Mouse (Mus musculus): ENCODE data around the gene Mob3a.

DNA sequence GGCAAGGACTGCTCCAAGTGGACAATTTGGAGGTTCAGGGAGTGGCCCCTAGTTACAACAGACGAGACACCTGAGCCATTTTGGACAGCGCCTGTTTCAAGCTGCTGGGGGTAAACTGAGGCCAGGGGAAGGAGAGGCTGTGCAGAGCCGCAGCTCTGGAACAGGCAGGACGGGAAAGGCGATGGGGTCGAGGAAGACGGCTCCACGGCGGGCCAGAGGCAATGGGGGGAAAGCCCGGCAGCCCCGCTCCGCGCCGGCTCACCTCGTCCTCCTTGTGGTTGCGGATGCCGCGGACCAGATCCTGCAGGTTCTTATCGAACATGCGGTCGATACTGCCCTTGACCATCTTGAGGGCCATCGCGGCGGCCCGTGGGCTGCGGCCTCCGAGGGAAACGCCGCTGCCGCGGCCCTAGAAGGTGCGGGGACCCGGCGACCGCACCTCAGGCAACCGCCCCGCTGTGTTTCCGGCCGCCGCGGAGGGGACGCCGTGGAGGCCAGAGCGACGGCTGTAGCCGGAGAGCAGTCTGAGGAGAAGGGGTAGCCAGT is 39.9 kb upstream of the Mob3a start:
- TF ChIP-seq CTCF (IDR thresholded peaks at IDR 0.05; ENCODE audit: low read depth): no peak
- TF ChIP-seq EP300 (IDR thresholded peaks at IDR 0.05; ENCODE audit: low read depth): no peak

Measured in heart, postnatal 0 days (tissue).